Mouse (Mus musculus) liver, postnatal 0 days (tissue): ENCODE data around the gene Selenom.

Experiments
- CTCF ChIP-seq: sonication (generic); IDR thresholded peaks from 2 replicates; pipeline ENCODE4 v1.5.1; 2016; ENCODE audit warnings: antibody characterized with exemption, low read depth
- EP300 ChIP-seq: IDR thresholded peaks from 2 replicates; pipeline ENCODE4 v1.6.1; 2016; ENCODE audit warnings: antibody characterized with exemption, low read depth, mild to moderate bottlenecking

- TF ChIP-seq EP300 (no peak), CTCF (no peak)
These were observed 28.5 kb downstream of the Selenom start for GRCm38 (mm10) chr11:3543001-3543400.
